Mouse (Mus musculus) left cerebral cortex, postnatal 36 days (tissue): ENCODE measurements around the gene Igf1r. TPM values are rescaled to one million over a fixed set of nuclear protein-coding genes. Genes with fewer than 3 reads are reported as not detected.
A peak's percentile ranks its signal among the peaks of the same experiment; 100 is the strongest.

Experiments
- DNase-seq, 2 experiments: peaks; one replicate each; pipeline ENCODE4 v3.0.0; 2021 to 2022; ENCODE audit warnings: low spot score in 2 of 2, mixed read lengths in 1 of 2
- intact Hi-C: fragments of 180-260 bp; cut with DNase I; formaldehyde crosslinking; loops from one replicate; pipeline ENCODE4 v1.15.1; 2025
- total RNA-seq, 2 experiments: library from RNA; stranded (reverse); gene quantifications; 2 replicates each; pipeline ENCODE4 v1.2.3; 2021

Igf1r gene
- total RNA-seq, 2 experiments from 2014 or later = 38.4 to 62.0 TPM

- intact Hi-C loops = no loop called here
- DNase-seq = no peak
These were observed 275.9 kb downstream of the Igf1r start for GRCm38 (mm10) chr7:68228491-68228890.

GRCm38 (mm10) chr7:68230831-68231230, 278.2 kb downstream of the Igf1r start:
- intact Hi-C loops = no loop called here
- DNase-seq = no peak

DNA sequence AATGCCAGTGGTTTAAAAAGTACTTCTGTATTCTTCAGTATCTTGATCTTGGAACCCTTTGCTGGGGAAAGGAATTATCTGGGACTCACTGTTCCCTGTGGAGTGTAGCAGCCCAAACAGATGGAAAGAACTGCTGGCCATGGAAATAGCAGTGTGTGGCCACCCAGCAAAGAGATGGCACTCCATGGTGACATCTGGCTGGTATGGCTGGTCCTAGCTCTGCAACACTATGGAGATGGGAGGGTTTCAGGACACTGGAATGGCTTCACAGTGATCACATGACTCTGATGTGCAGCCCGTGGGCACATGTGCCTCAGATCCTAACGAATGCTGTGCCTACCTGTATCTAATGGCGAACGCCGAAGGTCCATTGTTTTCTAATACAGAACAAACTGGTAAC, 279.9 kb downstream of the Igf1r start:
- intact Hi-C loops = no loop called here

GRCm38 (mm10) chr7:68233619-68234223, 281.1 kb downstream of the Igf1r start:
- intact Hi-C loops = no loop called here
- no peak for DNase-seq

More for the DNA sequence above, 279.9 kb downstream of the Igf1r start:
- no peak for DNase-seq

DNA sequence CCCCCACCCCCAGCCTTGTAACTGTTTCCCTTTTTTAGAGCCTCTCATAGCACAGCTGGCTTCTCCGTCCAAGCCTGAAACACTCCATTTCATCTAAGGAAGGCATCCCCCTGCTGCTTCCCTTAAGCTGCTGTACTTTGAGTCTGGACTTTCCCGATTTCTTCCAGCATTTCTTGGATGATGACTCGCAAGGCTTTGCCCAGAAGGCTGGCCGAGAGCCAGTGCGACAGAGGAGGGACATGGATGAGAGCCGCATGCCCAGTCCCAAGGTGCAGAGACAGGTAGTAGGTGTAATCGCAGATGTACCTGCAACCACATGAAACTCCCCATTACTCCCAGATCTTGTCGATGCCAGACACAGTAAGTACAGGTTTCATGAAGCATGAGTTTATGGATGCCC, 284.2 kb downstream of the Igf1r start:
- intact Hi-C loops = no loop called here
- no peak for DNase-seq

- intact Hi-C loops = no loop called here
- DNase-seq = no peak
These were observed 286.7 kb downstream of the Igf1r start for GRCm38 (mm10) chr7:68239220-68239827.

- no peak for DNase-seq
- intact Hi-C loops = no loop called here
These were observed 288.6 kb downstream of the Igf1r start for GRCm38 (mm10) chr7:68241205-68241604.

DNA sequence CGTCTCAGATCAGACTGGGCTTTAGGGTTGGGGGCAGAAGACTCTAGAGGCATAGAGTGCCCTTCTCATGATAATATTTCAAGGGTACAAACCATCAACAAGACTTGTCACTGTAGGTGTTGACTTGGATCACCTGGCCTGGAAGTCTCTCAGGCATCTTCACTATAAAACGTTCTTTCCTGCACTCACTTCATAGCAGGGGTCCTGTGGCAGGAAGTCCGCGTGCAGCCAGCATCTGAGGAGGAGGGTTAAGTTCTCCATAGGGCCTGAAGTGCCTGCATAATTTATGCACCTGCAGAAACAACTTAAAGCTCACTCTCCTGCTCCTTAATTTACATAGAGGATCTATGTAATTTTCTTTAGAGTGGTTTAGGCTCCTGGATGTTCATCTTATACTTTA, 293.1 kb downstream of the Igf1r start:
- DNase-seq = no peak
- intact Hi-C loops = no loop called here

GRCm38 (mm10) chr7:68246249-68246648, 293.6 kb downstream of the Igf1r start:
- intact Hi-C loops = no loop called here

DNA sequence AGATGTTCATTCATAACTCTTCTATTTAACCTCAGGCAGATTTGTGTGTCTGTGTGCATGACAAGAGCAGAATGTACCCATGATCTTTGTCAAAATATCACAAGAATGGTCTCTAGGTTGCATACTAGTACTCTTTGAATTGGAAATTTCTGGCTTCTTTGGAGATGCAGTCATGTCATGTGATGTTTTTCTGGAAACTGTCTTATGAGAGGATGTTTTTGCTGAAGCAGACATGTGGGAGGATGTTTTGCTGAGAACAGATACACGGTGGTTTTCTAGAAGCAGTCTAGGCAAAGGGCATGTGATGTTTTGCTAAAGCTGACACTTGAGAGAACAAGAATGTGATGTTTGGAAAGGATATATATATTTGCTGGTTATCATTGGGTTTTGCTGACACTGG, 297.8 kb downstream of the Igf1r start:
- intact Hi-C loops = no loop called here
- DNase-seq = no peak

More at GRCm38 (mm10) chr7:68246249-68246648, 293.6 kb downstream of the Igf1r start:
- no peak for DNase-seq

- intact Hi-C loops = no loop called here
These were observed 298.3 kb downstream of the Igf1r start for GRCm38 (mm10) chr7:68250902-68251301.

DNA sequence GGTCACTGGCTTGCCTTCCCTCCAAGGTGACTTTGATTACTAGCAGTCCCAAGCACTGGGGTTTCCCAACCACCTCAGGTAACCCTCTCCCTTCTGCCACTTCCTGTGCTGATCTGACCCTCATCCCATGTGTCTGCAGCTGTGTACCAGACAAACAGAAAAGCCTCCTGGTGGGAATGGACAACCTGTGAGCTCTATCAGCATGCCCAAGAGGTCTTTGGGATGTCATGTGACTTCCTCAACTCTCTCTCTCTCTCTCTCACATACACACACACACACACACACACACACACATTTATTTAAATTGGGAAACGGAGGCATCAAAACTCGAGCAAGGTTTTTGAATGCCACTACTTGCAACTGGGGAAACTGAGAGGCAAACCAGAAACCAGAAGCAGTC, 305.1 kb downstream of the Igf1r start:
- intact Hi-C loops = no loop called here
- no peak for DNase-seq

More at GRCm38 (mm10) chr7:68250902-68251301, 298.3 kb downstream of the Igf1r start:
- no peak for DNase-seq

GRCm38 (mm10) chr7:68258326-68259150, 305.9 kb downstream of the Igf1r start:
- DNase-seq = no peak
- intact Hi-C loops = no loop called here

GRCm38 (mm10) chr7:68259523-68260081, 307.0 kb downstream of the Igf1r start:
- intact Hi-C loops = no loop called here
- no peak for DNase-seq

GRCm38 (mm10) chr7:68262612-68263200, 310.1 kb downstream of the Igf1r start:
- intact Hi-C loops = no loop called here

DNA sequence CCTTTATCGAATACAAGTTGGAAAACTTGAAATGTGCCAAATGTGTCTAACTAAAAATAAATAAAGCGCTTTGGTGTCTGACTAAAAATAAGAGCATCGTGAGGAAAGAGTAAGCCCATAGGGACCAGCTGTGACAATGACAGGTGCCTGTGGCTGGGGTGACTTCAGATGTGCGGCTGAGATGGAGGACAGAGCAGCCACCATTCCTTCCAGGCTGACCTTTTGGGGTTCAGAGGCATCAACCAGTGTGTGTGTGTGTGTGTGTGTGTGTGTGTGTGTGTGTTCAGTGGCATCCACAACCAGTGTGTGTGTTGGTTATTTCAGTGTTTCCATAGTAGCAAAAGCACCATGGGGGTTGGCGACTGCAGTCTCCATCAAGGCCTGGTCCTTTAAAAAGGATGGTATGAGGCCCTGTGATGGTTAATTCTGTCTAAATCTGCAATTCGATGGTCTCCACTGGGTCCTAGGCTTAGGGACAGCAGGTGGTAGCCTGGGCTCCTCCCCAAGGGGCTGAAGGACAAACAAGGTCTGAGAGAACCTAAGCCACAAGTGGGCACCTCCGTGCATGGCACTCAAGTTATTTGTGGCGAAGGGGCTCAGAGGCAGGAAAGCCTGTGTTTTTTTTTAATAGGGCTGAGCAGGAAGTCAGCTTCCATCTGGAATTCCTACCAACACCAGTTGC, 310.9 kb downstream of the Igf1r start:
- DNase-seq = no peak
- intact Hi-C loops = no loop called here

More at GRCm38 (mm10) chr7:68262612-68263200, 310.1 kb downstream of the Igf1r start:
- no peak for DNase-seq

DNA sequence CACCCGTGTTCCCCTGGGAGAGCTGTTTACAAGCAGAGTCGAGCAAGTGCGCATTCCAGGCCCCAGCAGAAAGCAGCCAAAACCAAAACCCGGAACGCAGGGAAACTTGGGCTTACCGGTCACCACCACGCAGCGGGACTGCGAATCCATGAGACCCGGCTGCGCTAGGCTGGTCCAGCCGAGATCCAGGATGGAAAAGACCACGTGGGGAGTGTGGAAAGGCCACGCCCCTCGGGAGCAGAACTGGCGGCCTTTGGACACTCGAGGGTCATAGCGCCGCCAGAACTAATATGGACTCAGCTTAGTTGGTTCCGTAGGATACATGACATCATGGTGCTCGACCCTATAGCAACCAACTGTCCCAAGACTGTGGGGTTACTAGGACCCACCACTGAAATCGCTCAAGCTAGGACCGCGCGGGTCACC, 311.4 kb downstream of the Igf1r start, which contains the start of gene Pgpep1l:
Gene Pgpep1l (minus strand): TSS at position 206 of the 426 bp plus-strand sequence.
- no peak for DNase-seq
- intact Hi-C loops = no loop called here

DNA sequence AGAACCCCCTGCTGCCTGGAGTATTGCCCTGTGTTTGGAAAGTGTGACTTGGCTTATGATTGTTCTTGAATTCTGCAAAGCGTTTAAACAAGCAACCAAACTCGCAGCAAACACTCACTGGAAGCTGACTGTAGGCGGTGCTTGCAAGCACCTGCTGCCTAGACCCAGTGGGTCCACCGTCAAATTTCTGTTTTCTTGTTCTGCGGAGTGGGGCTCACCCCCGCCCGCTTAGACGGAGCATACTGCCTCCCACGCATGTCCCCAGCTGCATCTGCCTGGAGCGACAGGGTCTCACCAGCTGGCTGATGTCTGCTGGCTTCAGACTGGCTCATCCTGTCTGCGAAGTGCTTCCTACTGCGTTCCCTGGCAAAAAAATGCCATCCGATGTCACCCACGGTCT, 311.9 kb downstream of the Igf1r start:
- intact Hi-C loops = no loop called here
- DNase-seq = peak; percentile 72 to 76

DNA sequence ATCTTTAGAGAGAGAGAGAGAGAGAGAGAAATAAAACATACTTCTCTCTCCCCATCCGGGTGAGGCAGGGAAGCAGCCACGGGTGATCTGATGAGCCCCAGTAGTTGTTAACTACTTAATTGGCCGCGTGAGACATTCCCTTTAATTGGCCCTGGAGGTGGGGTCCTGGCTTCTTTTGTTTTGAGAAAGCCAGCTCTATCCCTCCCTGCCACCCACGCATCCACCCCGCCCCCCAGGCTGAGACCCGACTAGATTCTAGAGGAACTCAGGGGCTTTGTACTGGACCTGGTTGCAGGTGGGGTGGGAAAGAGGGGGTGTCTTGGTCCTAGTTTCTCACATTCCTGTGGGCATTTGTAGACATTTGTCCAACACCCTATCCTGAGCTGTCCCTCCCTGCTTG, 312.8 kb downstream of the Igf1r start:
- DNase-seq = no peak
- intact Hi-C loops = no loop called here
